Mouse (Mus musculus): ENCODE data around the gene Zbtb48.

GRCm38 (mm10) chr4:152032922-152033321, 5.5 kb upstream of the Zbtb48 start:
- TF ChIP-seq CTCF (IDR thresholded peaks at IDR 0.05; ENCODE audit: low read depth) (no peak), EP300 (IDR thresholded peaks at IDR 0.05; ENCODE audit: low read depth) (no peak)
